Mouse (Mus musculus) gastrocnemius, postnatal 36 days (tissue): Measurements from ENCODE around the gene Atp11c. TPM values are rescaled to one million over a fixed set of nuclear protein-coding genes. Genes with fewer than 3 reads are reported as not detected.

Source experiments
- DNase-seq, 2 experiments: peaks; one replicate each; pipeline ENCODE4 v3.0.0; 2022
- intact Hi-C: fragments of 180-260 bp; cut with DNase I; formaldehyde crosslinking; loops from one replicate; pipeline ENCODE4 v1.15.1; 2025
- total RNA-seq, 2 experiments: library from RNA; stranded (reverse); gene quantifications; 2 replicates each; pipeline ENCODE4 v1.2.3; 2021

Gene Atp11c
- total RNA-seq, 2 experiments from 2014 or later: 2.8 to 3.0 TPM

DNA sequence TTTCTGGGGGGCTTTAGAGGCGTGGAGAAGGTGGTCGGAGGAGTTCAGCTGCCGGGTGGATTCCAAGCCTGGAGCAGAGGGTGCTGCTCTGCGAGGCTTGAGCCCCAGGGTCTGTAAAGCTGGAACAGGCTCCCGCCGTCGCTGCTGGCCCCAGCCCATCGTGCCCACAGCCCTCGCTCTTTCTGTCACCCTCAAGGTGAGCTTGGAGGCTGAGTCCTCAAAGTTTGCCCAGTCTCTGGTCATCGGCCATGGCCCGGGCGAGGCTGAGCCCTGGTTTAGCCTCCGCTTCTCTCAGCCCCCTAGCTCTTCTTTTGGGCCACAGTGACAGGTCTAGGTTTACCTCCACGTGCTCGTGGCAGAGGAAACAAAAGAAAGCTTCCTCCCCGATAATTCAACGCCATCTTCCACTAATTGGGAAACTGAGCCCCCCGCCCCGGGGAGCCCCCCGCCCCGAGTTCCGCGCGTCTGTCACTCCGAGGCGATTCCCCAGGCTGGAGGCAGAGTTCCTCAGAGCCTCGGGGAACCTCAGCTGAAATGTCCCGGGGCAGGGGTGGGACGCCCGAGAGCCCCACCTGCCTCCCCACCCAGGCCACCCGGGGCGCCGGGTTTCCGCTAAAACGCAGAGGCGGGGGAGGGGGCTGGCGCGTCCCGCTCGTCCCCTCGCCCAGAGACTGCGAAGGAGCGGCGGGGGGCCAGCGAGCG, 189.3 kb downstream of the Atp11c start:
- intact Hi-C loops: loop anchor here (10.0 kb wide), 1 partner anchor 148 kb away; no protein-coding TSS in a partner anchor
- DNase-seq: peak; percentile 9 to 12

DNA sequence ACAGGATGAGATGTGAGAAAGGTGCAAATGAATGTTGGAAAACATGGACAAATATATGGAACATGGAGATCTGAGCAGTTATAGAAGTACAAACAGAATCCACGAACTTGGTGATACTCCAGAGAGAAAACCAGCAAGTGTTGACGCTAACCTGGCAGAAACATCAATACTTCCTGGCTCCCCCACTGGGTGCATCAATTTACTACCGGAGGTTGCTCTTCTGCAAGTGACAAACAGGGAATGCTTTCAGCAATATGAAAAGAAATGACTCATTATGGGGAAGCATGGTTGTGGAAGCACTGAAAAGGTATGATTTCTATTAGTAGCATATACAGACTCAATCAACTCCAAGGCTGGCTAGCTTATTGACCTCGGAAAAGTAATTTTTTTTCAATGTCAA, 198.2 kb downstream of the Atp11c start:
- intact Hi-C loops: no loop called here

DNA sequence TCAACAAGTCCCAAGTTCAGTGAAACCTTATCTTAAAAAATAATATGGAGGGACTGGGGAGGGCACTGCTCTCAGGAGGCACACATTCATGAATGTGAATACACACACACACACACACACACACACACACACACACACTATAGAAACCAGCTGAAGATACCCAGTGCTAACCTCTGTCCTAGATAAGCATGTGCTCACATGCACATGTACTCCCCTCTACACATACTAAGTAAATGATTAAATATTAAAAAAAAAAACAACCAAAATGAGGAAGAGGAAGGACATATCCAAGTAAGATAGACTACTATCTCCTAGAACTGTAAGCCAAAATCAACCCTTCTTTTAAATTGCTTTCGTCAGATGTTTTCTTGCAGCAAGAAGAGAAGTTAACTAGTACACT, 205.6 kb downstream of the Atp11c start:
- intact Hi-C loops: no loop called here
- DNase-seq: no peak

More for the DNA sequence above, 198.2 kb downstream of the Atp11c start:
- no peak for DNase-seq

DNA sequence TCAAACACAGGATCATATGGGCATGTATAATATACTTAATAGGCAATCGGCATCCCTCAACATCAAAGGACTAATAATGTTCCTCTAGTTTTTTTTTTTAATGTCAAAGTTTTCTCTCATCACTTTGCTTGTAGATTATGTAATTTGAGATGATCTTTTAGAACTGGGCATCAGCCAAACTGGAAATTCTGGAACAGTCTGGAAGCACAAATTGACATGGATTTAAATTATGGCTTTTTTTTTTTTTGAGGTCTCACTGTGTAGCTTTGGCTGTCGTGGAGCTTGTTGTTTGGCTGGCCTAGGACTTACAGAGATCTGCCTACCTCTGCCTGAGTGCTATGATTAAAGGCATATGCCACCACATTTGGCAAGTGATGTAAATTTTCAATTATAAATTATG, 210.8 kb downstream of the Atp11c start:
- intact Hi-C loops: no loop called here
- DNase-seq: no peak

DNA sequence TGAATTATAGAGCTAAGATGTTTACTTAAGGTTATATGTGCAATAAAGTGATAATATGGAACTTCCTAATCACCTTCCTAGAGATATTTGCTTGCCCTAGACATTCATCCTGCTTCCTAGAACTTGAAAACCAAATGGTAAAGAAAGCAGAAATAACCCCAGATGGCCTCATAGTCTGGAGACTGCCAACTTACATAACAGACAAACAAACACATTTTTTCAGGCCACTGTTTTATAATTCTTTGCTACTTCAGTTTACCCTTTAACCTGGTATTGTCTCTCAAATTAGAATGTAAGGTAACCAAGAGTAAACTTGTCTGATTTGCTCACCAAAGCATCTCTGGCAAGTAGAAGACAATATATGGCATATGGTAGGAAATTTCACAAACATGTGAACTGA, 212.1 kb downstream of the Atp11c start:
- DNase-seq: no peak
- intact Hi-C loops: no loop called here

DNA sequence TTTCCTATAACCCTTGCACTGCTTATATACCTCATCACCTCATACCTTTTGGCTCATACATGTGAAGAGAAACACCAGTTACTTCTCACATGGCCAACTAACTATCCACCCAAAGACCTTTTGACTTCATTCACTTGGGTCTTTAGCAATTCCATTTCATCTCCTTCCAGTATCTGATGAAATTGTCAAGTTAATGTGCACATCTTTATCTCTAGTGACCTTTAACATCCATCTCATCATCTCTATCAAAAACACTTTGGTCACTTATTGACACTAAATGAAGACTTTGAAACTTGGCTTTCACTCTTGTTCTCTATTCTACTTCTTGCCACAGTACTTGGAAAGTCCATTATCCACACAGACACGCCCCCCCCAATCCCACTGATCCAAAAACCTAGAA, 243.8 kb downstream of the Atp11c start:
- intact Hi-C loops: no loop called here
- no peak for DNase-seq

DNA sequence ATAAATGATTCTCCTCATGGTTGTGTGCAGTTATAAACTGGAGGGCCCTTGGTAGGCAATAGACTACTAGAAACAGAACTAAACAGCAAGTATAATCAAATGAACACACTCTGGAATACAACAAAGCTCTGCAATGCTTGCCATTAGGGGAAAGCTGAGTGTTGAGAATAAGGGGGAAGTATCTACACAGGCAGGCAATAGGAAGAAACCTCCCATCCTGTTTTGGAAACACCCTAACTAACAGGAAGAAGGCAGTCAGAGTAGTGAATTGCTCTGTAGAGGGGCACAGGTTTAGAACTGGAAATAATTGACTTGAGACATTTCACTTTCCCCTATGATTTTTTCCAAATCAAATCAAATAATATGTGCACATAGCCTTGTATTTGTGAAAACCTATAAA, 247.1 kb downstream of the Atp11c start:
- intact Hi-C loops: no loop called here
- no peak for DNase-seq

DNA sequence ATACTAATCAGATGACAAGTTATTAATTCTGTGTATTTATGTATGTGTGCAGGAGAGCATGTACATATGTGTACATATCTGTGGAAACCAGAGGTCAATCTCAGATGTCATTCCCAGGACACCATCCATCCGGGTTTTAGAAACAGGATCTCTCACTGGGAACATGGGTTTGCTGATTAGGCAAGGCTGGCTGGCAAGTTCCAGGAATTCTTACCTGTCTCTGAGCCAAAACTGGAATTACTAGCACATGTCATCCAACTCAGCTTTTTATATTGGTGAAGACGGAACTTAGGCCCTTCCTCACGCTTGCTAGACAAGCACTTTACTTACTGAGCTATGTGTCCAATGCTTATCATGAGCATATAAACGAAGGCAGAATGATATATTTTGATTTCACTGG, 247.5 kb downstream of the Atp11c start:
- intact Hi-C loops: no loop called here
- peak in 1 of 2 experiments; percentile 12 for DNase-seq

DNA sequence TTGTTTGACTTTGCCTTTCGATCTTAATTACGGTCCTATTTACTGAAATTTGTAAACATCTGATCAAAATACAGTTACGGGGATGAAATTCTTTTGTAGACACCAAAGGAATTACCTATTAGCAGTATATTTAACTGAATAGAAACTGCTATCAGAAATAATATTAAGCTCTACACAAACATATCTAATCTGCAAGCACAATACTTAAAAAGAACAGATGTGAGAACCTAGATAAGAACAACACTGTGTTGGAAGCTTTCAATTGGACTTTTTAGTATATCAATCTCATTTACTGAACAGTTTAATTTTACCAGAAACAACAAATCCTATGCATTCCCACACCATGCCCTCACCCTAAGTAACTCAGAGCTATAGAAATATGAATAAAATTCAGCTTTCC, 262.8 kb downstream of the Atp11c start:
- no peak for DNase-seq
- intact Hi-C loops: no loop called here

DNA sequence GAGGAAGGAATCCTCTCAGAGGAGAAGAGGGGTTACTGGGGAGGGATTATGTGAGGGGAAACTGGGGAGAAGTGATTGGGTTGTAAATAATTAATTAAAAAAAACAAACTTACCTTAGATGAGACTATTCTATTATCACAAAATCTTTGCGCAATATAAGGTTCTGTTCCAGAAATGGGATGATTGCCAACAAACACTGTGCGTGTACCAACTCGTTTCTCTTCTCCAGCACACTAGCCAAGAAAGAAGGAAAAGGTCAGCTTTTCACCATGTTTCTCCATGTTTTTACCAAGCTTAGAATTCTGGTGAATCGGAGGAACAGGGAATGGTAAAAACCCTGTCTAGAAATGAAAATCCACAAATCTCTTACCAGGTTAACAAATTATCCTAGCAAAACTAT, 271.2 kb downstream of the Atp11c start:
- DNase-seq: no peak
- intact Hi-C loops: no loop called here

DNA sequence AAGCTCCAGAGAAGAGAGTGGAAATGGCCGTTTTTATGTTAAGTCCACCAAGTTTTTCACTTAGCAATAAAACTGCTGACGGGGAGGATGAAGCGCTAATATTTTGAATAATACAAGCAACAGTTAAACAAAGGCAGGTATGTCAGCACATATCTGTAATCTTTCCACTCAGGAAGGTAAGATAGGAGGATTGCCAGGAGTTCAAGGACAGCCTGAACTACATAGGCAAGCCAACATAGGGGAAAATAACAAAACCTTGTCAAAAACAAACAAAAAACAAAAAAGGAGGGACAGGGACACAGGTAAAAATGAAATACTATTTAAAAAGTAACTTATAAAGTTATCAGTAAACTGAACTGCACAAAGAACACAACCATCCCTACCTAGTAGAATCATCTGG, 274.8 kb downstream of the Atp11c start:
- intact Hi-C loops: no loop called here
- DNase-seq: no peak

DNA sequence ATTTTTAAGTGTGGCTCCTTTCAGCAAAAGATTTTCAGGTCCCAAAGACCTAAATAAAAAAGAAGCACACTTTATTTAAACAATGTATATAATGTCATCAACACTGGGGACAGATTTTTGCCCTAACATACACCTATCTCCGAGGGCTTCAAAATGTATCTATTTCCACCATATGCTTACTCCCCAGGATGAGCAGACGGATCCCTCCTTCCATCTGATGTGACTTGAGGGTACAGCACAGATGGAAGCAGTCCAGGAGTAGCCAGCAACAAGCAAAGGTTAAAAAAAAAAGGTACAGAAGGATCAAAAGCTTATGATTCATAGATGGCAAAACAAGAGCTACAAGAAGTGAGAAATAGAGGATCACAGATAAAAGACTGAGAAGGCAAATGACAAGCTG, 300.2 kb downstream of the Atp11c start:
- intact Hi-C loops: no loop called here
- no peak for DNase-seq

DNA sequence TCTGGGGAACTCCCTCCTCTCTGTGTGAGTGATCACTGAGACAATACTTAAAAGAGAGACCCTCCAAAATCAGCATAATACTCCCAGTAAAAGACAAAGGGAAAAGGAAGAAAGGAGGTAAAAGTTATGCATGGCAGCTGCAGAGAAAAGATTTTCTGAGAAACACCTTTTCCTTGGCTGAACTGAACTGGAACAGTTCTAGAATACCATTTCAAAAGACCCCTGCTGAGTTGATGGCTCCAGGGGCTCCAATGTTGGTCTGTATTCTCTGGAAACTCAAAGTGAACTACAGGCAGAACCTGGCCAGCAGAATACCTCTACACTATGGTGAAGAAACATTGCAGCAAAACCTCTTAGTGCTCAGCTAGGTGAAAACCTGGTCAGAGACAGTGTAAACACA, 337.2 kb downstream of the Atp11c start:
- DNase-seq: no peak
- intact Hi-C loops: loop anchor here (10.0 kb wide), 1 partner anchor 149 kb away; no protein-coding TSS in a partner anchor

DNA sequence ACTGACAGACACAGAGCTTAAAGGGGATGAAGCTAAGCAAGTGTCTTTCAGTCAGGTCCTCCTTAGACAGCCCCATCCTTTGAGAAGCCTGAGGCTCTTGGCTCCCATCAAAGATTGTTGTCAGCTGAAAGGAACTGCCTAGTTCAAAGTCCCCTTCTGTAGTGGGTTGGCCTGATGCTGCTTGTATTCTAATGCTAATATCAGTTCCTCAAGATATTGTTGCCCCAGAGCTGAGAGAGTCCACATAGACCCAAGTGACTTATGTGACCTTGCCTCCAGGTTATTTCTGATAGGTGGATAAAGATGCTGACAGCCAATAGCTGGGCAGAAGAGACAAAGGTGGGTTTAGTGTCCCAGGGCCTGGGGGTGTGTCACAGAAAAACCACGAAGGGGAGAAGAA, 404.8 kb downstream of the Atp11c start:
- DNase-seq: no peak
- intact Hi-C loops: no loop called here

DNA sequence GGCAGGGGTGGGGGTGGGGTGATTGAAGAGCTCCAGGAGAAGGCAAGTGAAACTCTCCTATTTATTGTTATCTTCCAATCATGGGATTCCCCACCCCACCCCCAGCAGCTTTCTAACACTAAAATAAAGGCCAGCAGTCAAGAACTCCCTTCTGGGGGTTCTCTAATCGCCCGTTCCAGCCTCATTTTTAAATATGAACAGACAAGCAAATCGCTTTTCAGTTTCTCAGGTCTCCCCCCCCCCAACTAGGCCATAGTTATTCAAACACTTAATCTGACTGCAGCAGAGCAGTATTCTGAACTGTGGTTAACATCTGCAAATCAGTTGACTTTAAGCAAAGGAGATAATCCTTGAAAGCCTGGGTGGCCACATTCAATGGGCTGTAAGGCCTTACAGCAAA, 409.9 kb downstream of the Atp11c start:
- intact Hi-C loops: no loop called here
- no peak for DNase-seq

DNA sequence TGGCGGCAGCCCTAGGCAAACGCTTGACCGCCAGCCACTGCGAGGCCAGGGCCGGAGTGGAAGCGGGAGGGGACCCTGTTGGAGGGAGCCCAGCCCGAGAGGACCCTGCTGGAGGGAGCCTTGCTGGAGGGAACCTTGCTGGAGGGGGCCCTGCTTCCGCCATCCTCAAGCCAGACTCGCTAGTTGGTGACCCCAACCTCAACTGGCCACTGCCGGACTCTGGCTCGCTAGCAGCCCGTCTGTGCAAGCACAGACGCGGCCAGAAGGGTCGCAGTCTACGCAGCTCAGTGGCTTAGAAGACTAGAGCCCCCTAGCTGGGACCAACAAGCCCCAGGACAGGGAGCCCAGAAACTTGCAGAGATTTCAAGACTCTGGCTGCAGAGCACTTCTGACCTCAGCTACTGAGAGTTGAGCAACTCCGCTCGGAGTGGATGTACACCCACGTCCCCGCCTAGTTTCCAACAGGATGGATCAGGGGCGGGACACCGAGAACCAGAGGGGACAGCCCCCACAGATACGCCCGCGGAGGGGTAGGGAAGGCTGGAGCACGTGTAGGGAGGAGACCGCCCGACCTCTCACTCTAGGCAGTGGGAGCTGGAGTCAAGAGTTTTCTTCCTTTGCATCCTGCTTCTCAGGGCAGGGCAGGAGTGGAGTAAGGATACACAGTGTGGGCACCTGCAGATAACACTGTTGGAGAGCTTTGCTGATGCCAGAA, 413.6 kb downstream of the Atp11c start, which contains the start of gene Mcf2:
Mcf2 (minus strand) TSS at position 346 of the 715 bp plus-strand sequence.
- no peak for DNase-seq
- intact Hi-C loops: no loop called here

DNA sequence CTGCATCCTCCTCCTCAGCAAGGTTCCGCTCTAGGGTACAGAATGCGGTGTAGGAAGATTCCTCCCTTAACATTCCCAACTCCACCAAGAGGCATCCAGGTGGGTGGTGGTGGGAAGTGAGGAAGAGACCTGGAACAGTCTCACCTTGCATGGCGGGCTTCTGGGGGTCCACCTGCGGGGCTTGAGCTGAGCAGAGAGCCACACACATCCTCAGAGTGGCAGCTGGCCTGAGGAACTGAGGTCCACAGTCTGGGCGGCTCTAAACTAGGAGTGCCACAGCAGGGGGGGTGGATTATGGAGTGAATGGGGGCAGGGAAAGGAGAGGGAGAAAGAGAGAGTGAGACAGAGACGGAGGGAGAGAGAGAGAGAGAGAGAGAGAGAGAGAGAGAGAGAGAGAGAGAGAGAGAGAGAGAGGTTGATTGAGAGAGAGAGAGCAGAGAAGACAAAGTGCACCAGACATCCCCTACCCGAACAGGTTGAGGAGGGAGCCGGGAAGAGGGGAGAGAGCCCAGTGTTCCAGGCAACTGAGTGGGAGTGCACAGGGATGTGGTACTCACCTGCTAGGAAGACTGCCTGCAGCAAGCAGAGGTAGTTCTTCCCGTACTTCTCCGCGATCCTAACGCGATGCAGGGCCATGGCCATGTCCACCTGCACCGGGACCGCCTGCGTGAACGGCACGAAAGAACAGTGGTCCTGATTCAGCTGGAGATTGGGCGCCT, 414.3 kb downstream of the Atp11c start:
- intact Hi-C loops: no loop called here

More for the DNA sequence above, 414.3 kb downstream of the Atp11c start:
- DNase-seq: no peak
